Mouse (Mus musculus) lung, embryonic 16.5 days (tissue): ENCODE measurements around the gene Adgrb2. TPM values are rescaled to one million over a fixed set of nuclear protein-coding genes. Genes with fewer than 3 reads are reported as not detected.

Source experiments
- ATAC-seq: fragments of 200-750 bp; cut with Nextera tagmentation; 2 replicates; pipeline ENCODE4 v1.8.0; 2017; ENCODE audit warnings: low read depth, mild to moderate bottlenecking, moderate library complexity
- H3K27ac ChIP-seq: fragments of 300-500 bp; sonication (generic); 2 replicates; pipeline ENCODE4 v1.5.1; 2014; ENCODE audit warnings: mild to moderate bottlenecking, control low read depth, low read length
- H3K27me3 ChIP-seq: fragments of 300-500 bp; sonication (generic); 2 replicates; pipeline ENCODE4 v1.6.1; 2014; ENCODE audit warnings: low read depth, low read length, mixed read lengths; ENCODE audit not compliant: control insufficient read depth, insufficient read depth
- H3K36me3 ChIP-seq: fragments of 300-500 bp; sonication (generic); 2 replicates; pipeline ENCODE4 v1.6.1; 2014; ENCODE audit warnings: low read length; ENCODE audit not compliant: control insufficient read depth, insufficient read depth
- H3K4me1 ChIP-seq: fragments of 300-500 bp; sonication (generic); replicated peaks from 2 replicates; pipeline ENCODE4 v1.6.1; 2014; ENCODE audit warnings: low read length, mixed read lengths; ENCODE audit not compliant: control insufficient read depth, insufficient read depth
- H3K4me2 ChIP-seq: fragments of 300-500 bp; sonication (generic); 2 replicates; pipeline ENCODE4 v1.6.1; 2014; ENCODE audit warnings: low read depth, low read length, control low read depth
- H3K4me3 ChIP-seq: fragments of 300-500 bp; sonication (generic); 2 replicates; pipeline ENCODE4 v1.5.1; 2014; ENCODE audit warnings: mild to moderate bottlenecking, low read length, control low read depth
- H3K9ac ChIP-seq: fragments of 300-500 bp; sonication (generic); 2 replicates; pipeline ENCODE4 v1.6.1; 2014; ENCODE audit warnings: low read length, control low read depth
- H3K9me3 ChIP-seq: fragments of 300-500 bp; sonication (generic); 2 replicates; pipeline ENCODE4 v1.6.1; 2016; ENCODE audit warnings: low read length; ENCODE audit not compliant: control insufficient read depth
- WGBS: fragments of 180-500 bp; shearing (Covaris S2); extraction: QIAGEN DNeasy Blood & Tissue Kit; methylation state at CpG from one replicate; pipeline ENCODE4 v1.1.7; 2014; 5-methylcytosine and 5-hydroxymethylcytosine counted together
- polyA plus RNA-seq: library from polyadenylated mRNA; unstranded; fragments of >200 nt; fragmentation: Nextera tagmentation; extraction: Ambion mirVana; gene quantifications from 2 replicates; pipeline ENCODE4 v1.2.1, GENCODE M21; 2015

Gene Adgrb2
- polyA plus RNA-seq, 1 experiment from 2014 or later = 0.40 TPM

DNA sequence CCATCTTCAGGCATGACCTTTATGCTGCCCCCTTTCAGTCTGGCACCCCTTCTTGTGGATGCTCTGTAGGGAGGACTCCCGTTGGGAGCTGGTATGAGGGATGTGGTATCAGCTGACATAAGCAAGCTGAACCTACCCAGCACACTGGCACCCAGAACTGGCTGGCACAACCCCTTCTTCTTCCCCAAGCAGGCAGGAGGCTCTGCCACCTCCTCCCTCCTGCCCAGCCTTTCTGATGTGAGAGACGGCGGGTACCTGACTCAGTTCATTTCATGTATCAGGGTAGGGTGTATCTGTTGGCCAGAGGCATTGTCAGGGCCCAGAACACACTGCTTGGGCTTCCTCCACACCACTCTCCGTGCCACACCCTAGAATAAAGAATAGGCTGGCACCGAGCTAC lies 10.1 kb downstream of the Adgrb2 start:
- Histone ChIP-seq H3K27me3 (no peaks in the 10 kb centered on the region), H3K4me1 (no peaks in the 10 kb centered on the region), H3K4me2 (no peak overlapping the region), H3K36me3 (no peaks in the 10 kb centered on the region), H3K4me3 (no peak overlapping the region), H3K27ac (no peak overlapping the region), H3K9ac (no peak overlapping the region), H3K9me3 (no peaks in the 10 kb centered on the region)
- WGBS = 84% methylated on average over 5 of the region's 5 CpGs
- no peak for ATAC-seq

DNA sequence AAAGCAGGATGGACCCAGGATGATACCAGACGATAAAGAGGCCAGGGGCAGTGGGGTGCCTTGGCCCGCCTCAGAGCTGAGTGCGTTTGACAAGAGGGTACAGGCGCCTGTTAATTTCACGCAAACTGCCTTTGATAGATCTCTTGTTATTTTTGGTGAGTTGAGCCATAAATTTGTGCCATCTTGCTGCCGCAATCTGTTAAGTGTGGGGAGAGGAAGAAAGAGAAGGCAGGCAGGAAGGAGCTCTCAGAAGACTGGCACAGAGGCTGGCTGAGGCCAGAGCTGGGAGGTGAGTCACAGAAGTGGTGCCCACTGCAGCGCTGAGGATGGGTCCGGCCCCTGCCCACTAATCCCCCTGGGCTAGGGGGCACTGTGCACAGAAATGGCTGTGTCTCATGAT lies 10.6 kb downstream of the Adgrb2 start:
- no peaks in the 10 kb centered on the region for H3K9me3 ChIP-seq
- H3K4me2 ChIP-seq = no peak overlapping the region
- H3K9ac ChIP-seq = no peak overlapping the region
- H3K4me1 ChIP-seq = no peaks in the 10 kb centered on the region
- no peaks in the 10 kb centered on the region for H3K27me3 ChIP-seq
- WGBS = 87% methylated on average over 8 of the region's 8 CpGs
- H3K4me3 ChIP-seq = no peak overlapping the region
- ATAC-seq = no peak
- H3K27ac ChIP-seq = no peak overlapping the region
- H3K36me3 ChIP-seq = no peaks in the 10 kb centered on the region

DNA sequence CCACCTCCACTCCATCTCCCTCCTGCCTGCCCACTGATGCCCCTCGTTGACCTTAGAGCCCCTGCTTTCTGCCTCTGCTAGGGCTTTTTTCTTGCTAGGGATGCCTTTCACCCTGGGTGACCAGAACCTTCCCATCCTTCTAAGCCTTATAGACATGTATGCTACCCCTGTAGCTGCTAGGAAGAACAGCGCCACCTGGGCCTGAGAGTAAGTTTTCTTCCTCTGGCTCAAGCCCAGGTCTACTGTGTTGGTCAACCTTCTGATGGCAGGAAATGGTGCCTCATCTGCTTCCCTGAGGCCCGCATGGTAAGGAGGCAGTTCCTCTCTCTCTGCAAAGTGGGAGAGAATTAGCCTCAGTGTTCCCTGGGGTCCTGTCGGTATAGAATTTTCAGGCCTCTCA lies 11.3 kb downstream of the Adgrb2 start:
- no peak for ATAC-seq
- no peak overlapping the region for H3K27ac ChIP-seq
- 76% methylated on average over 4 of the region's 4 CpGs for WGBS

DNA sequence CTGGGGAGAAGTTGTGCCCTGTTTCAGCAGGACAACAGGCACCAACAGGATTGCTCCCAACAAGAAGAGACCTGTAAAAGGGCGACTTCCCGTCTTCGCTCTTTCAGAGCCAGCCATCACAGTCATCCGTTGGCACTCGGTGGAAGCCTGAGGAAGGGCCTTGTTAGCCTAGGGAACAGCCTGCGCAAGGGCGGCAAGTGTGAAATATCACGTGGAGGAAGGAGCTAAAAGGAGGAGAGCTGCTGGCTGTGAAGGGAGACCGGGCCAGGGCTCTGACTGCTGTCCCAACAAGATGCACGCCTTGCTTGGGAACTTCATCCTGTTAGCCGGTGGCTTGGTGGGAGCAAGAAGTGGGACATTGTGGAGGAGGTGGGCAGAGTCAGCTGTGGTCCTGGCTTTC lies 13.5 kb downstream of the Adgrb2 start:
- H3K9ac ChIP-seq = no peak overlapping the region
- no peak for ATAC-seq
- no peak overlapping the region for H3K4me3 ChIP-seq
- H3K27ac ChIP-seq = no peak overlapping the region
- no peaks in the 10 kb centered on the region for H3K27me3 ChIP-seq
- no peak overlapping the region for H3K4me2 ChIP-seq
- no peaks in the 10 kb centered on the region for H3K9me3 ChIP-seq
- WGBS = 52% methylated on average over 10 of the region's 11 CpGs
- no peaks in the 10 kb centered on the region for H3K36me3 ChIP-seq
- peaks cover 12% of the 10 kb centered on the region for H3K4me1 ChIP-seq

More for the DNA sequence above, 11.3 kb downstream of the Adgrb2 start:
- H3K4me3 ChIP-seq = no peak overlapping the region
- H3K9me3 ChIP-seq = no peaks in the 10 kb centered on the region
- no peaks in the 10 kb centered on the region for H3K27me3 ChIP-seq
- H3K4me1 ChIP-seq = no peaks in the 10 kb centered on the region; the same call in 1 of the 2 replicates
- H3K36me3 ChIP-seq = no peaks in the 10 kb centered on the region
- no peak overlapping the region for H3K4me2 ChIP-seq
- H3K9ac ChIP-seq = no peak overlapping the region

DNA sequence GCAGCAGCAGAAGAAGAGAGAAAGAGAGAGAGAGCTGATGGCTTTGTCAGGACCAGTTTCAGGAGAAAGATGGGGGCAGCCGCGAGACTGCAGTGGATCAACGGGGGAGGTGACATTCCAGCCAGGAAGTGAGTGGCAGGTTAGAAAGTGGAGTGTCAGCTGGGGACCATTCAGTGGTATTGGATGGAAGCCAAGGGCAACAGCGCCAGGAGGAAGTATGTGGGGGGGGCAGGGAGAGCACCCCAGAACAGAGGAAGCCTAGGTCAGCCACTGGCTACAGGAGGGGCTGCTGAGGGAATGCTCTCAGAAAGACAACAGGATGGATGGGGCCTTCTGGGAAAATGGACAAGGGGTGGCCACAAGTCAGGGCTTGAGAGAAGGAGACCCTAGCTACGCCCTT lies 17.0 kb downstream of the Adgrb2 start:
- Histone ChIP-seq H3K9ac (no peak overlapping the region), H3K36me3 (no peaks in the 10 kb centered on the region), H3K4me2 (no peak overlapping the region), H3K27ac (no peak overlapping the region), H3K4me3 (no peak overlapping the region), H3K9me3 (no peaks in the 10 kb centered on the region), H3K27me3 (peaks cover 5% of the 10 kb centered on the region), H3K4me1 (peaks cover 15% of the 10 kb centered on the region)
- ATAC-seq = peak; percentile 51
- 8% methylated on average over 5 of the region's 5 CpGs for WGBS

DNA sequence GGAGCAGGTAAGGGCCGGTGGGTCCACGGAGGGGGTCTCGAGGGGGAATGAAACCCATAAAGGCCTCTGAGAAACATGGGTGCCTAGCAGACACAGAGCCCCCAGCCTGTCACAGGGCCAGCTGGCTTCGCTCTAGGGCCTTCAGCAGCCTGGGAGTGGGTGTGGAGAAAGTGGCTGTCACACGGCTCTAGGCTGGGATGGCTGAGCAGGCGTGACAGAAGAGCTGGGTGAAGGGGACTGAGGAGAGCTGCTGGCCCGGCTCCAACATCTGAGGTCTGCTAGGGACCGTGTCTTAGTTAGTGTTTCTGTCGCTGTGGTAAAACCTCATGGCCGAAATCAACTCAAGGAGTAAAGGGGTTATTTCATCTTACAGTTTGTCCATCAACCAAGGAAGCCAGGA lies 17.5 kb downstream of the Adgrb2 start:
- Histone ChIP-seq H3K36me3 (no peaks in the 10 kb centered on the region), H3K27ac (0 out of 2 replicates have a peak overlapping the region, but pooled peaks have one; percentile 0), H3K4me3 (no peak overlapping the region), H3K4me2 (no peak overlapping the region), H3K9ac (no peak overlapping the region), H3K27me3 (peaks cover 9% of the 10 kb centered on the region), H3K4me1 (peaks cover 15% of the 10 kb centered on the region), H3K9me3 (no peaks in the 10 kb centered on the region)
- WGBS = 25% methylated on average over 10 of the region's 10 CpGs
- ATAC-seq = peak; percentile 90

DNA sequence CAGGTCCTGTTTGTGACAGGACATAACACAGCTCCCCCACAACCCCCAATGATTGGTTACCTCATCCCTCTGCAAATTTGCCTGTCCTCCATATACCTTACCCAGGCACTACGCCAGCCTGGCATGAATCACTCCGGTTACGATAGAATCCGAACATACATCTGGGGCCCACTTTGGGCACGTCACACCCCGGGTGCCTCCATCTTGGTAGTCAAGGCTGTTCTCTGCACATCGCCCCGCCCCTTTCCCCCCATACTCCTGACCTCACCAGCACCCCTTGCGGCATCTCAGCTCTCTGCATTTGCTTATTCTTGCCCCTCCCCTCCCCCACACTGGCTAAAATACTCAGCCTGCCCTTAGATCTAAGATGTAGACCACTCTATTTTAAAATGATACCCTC lies 20.9 kb downstream of the Adgrb2 start:
- Histone ChIP-seq H3K27me3 (peaks cover 19% of the 10 kb centered on the region), H3K4me1 (peaks cover 15% of the 10 kb centered on the region), H3K27ac (no peak overlapping the region), H3K4me3 (no peak overlapping the region), H3K4me2 (no peak overlapping the region), H3K9ac (no peak overlapping the region), H3K36me3 (no peaks in the 10 kb centered on the region), H3K9me3 (no peaks in the 10 kb centered on the region)
- 50% methylated on average over 9 of the region's 9 CpGs for WGBS
- no peak for ATAC-seq

DNA sequence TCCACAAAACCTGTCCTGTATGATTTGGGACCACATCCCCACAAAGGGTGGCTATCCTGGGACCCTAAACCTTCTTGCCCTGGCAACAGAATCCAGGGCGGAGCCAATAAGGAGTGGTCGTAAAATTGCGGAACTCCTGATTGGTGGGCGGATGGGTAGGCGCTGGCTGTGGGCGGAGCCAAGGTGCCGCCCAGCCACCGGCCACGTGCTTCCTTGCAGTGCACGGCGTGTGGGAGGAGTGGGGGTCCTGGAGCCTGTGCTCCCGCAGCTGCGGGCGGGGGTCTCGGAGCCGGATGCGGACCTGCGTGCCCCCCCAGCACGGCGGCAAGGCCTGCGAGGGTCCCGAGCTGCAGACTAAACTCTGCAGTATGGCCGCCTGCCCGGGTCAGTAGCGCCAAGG lies 21.9 kb downstream of the Adgrb2 start:
- no peaks in the 10 kb centered on the region for H3K36me3 ChIP-seq
- H3K27me3 ChIP-seq = peaks cover 19% of the 10 kb centered on the region
- no peaks in the 10 kb centered on the region for H3K9me3 ChIP-seq
- H3K4me2 ChIP-seq = peak overlapping the region; percentile 56
- peaks cover 11% of the 10 kb centered on the region for H3K4me1 ChIP-seq
- H3K9ac ChIP-seq = no peak overlapping the region
- no peak overlapping the region for H3K27ac ChIP-seq
- ATAC-seq = no peak
- H3K4me3 ChIP-seq = peak overlapping the region; percentile 31
- WGBS = 8% methylated on average over 25 of the region's 25 CpGs

DNA sequence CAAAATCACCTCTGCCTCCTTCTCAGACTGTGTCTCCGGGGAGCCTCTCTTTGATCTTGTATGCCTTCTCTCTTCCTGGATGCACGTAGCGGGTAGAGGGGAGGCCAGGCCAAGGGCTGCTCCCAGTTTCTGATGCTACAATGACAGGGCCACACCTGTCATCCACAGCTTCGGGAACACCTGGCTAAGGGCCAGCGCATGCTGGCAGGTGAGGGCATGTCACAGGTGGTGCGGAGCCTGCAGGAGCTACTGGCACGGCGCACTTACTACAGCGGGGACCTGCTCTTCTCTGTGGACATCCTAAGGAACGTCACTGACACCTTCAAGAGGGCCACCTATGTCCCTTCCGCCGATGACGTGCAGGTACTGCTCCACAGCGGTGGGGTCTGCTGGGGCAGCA lies 24.4 kb downstream of the Adgrb2 start:
- H3K27ac ChIP-seq = no peak overlapping the region
- no peak overlapping the region for H3K9ac ChIP-seq
- WGBS = 66% methylated on average over 14 of the region's 14 CpGs
- ATAC-seq = no peak
- H3K4me3 ChIP-seq = no peak overlapping the region
- peaks cover 4% of the 10 kb centered on the region for H3K4me1 ChIP-seq
- H3K9me3 ChIP-seq = no peaks in the 10 kb centered on the region
- no peaks in the 10 kb centered on the region for H3K36me3 ChIP-seq
- no peak overlapping the region for H3K4me2 ChIP-seq
- peaks cover 19% of the 10 kb centered on the region for H3K27me3 ChIP-seq

DNA sequence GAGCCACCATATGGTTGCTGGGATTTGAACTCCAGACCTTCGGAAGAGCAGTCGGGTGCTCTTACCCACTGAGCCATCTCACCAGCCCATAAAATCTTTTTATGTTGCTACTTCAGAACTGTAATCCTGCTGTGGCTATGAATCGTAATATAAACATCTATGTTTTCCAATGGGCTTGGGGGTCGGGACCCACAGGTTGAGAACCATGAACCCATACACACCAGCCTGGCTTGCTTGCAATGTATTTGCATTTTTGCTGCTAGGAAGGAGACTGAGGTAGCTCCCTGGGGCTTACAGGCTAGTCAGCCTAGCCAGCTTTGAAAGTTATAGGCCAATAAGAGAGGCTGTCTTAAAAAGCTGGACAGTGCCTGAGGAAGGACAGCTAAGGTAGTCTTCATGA lies 26.1 kb downstream of the Adgrb2 start:
- Histone ChIP-seq H3K9ac (no peak overlapping the region), H3K4me3 (no peak overlapping the region), H3K27me3 (peaks cover 16% of the 10 kb centered on the region), H3K27ac (no peak overlapping the region), H3K4me1 (peaks cover 4% of the 10 kb centered on the region), H3K4me2 (no peak overlapping the region), H3K36me3 (no peaks in the 10 kb centered on the region), H3K9me3 (no peaks in the 10 kb centered on the region)
- ATAC-seq = no peak
- 83% methylated on average over 4 of the region's 4 CpGs for WGBS
